Mouse (Mus musculus) cerebellum, adult 2 months (tissue): ENCODE results near the gene Acyp2. TPM values are rescaled to one million over a fixed set of nuclear protein-coding genes. Genes with fewer than 3 reads are reported as not detected.

ENCODE experiments used
- DNase-seq, 2 experiments: peaks; one replicate each; pipeline ENCODE4 v3.0.0; 2021
- H3K27ac ChIP-seq: fragments of 200-500 bp; 2 replicates; pipeline ENCODE4 v1.5.1; 2012; ENCODE audit warnings: low read length, control low read depth, inconsistent platforms; ENCODE audit not compliant: insufficient read depth
- H3K27me3 ChIP-seq: fragments of 200-500 bp; 2 replicates; pipeline ENCODE4 v1.6.1; 2012; ENCODE audit warnings: inconsistent platforms, mild to moderate bottlenecking, low read length, moderate library complexity; ENCODE audit not compliant: control insufficient read depth, insufficient read depth
- H3K4me1 ChIP-seq: fragments of 200-500 bp; 2 replicates; pipeline ENCODE4 v1.6.1; 2011; ENCODE audit warnings: low read length; ENCODE audit not compliant: control insufficient read depth, insufficient read depth
- H3K4me3 ChIP-seq: fragments of 200-500 bp; replicated peaks from 2 replicates; pipeline ENCODE3; 2011; ENCODE audit warnings: mild to moderate bottlenecking, low read depth, low read length, control low read depth; ENCODE audit not compliant: insufficient read depth
- CTCF ChIP-seq: fragments of 200-500 bp; IDR thresholded peaks from 2 replicates; pipeline ENCODE4 v1.5.1; 2011; ENCODE audit warnings: low read depth, mild to moderate bottlenecking, control low read depth, low read length, moderate library complexity, borderline replicate concordance; ENCODE audit not compliant: insufficient read depth
- POLR2A ChIP-seq: fragments of 200-500 bp; IDR thresholded peaks from 2 replicates; pipeline ENCODE4 v1.6.1; 2011; ENCODE audit warnings: low read length, control low read depth, borderline replicate concordance; ENCODE audit not compliant: insufficient read depth
- WGBS: fragments of 180-500 bp; shearing (Covaris S2); methylation state at CpG from one replicate; pipeline ENCODE4 v1.1.7; 2018; 5-methylcytosine and 5-hydroxymethylcytosine counted together
- polyA plus RNA-seq: library from polyadenylated mRNA; depleted of rRNA; stranded (reverse); fragments of >200 nt; gene quantifications from 2 replicates; pipeline ENCODE4 v1.2.3, GENCODE M21; 2012

Gene Acyp2
- polyA plus RNA-seq, 1 experiment: 75.2 TPM

DNA sequence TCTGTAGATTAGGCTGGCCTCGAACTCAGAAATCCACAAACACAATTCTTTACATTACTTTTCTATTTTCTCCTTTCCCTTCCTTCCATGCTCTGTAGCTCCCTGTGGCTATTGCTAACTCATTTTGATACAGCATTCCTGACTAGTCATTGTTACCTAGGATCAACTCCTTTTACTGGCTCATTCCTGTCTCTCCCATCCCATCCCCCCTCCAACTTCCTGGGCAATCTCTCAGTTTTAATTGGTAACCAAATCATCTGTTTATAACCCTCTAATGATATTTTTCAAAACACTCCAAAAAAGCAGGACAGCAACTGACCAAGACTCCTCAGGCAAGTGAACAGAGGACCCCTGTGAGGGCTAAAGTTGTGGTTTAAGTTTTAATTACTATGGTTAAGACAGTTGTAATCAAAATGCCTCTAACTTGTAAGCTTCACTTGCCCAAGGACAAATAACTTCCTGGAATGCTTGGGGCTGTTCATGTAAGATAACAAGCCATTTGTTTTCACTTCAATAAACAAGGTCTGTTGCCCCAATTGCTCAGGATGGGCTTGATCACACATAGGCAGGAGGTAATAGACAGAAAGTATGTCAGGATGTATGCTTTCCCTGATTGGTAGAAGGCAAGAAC, 35.4 kb downstream of the Acyp2 start:
- no peak for TF ChIP-seq CTCF
- no peak for TF ChIP-seq POLR2A

DNA sequence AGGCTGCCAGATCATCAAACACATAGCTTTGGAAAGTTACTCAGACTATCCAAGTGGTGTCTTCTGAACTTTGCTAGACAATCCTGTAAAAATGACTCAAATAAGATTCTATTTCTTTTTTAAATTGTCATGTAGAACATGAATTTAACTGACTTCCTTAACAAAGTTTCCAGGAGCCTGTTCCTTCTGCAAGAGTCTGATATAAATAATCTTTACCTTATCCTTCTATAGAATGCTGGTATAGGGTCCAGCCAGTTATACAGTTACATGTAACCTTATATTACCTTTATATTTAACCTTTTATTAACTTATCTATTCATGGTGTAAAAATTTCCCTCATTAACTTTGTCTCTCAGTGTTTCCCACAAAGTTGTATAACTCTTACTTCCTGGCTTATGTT, 36.7 kb downstream of the Acyp2 start:
- no peak for DNase-seq
- no peaks in the 10 kb centered on the region for H3K4me1 ChIP-seq
- H3K27me3 ChIP-seq: no peaks in the 10 kb centered on the region
- H3K4me3 ChIP-seq: no peak overlapping the region
- no peak overlapping the region for H3K27ac ChIP-seq
- TF ChIP-seq CTCF (no peak), POLR2A (no peak)

More for the DNA sequence above, 35.4 kb downstream of the Acyp2 start:
- DNase-seq: no peak
- Histone ChIP-seq H3K27ac (no peak overlapping the region), H3K27me3 (no peaks in the 10 kb centered on the region), H3K4me1 (no peaks in the 10 kb centered on the region), H3K4me3 (no peak overlapping the region)
- WGBS: 89% methylated on average over 1 of the region's 1 CpGs

DNA sequence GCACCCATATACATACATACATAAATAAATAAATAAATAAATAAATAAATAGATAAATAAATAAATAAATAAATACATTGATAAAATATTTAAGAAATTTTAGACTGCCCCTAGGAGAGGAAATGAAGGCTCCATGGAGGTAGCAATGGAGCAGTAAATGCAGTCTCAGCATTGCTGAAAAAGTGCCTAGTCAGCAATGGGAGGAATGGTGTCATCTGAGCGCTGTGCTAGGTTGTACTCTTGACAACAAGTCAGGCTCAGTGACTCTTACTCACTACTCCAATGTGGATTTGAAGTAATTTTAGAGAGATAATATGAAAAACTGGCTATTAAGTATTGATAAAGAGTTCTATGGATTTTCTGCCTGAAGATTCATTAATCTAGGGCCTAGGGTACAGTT, 40.1 kb downstream of the Acyp2 start:
- Histone ChIP-seq H3K27ac (no peak overlapping the region), H3K27me3 (no peaks in the 10 kb centered on the region), H3K4me3 (no peak overlapping the region), H3K4me1 (no peaks in the 10 kb centered on the region)
- WGBS: 100% methylated on average over 1 of the region's 1 CpGs
- DNase-seq: no peak
- TF ChIP-seq CTCF (no peak), POLR2A (no peak)

DNA sequence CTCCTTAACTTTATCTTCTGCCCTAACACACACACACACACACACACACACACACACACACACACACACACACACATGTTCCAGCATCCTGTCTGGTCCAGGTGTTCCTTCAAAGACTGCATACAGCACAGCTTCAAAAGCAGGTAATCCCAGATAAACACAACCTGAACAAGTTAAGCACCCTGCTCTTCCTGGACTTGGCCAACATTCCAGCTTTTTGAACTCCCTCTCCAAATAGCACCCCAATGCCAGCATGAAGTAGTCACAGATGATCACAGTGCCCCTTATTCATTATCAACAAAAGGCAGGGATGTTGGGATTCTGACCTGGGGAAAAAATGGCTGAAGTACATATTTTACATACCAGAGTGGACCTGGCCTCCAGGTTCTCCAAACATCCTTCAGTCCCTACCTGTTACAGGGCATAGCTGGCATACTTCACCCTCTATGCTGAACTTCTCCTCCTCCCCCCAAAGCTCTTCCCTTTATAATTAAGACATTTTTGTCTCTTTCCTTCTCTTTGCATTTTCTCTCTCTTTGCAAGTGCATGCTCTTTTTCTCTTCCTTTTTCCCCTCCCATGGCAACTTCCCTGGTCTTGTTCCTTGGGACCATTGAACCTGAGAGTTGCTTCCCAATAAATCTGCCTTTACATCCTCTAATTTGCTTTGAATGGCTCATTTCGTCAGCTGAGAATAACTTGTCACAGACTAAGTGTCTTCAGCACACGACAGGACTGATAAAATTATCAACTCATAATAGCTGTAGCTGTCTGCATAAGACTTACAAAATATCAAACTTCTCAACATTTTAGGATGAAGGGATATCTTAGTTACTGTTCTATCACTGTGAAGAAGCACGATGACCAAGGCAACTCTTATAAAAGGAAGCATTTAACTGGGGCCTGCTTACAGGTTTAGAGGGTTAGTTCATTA, 41.5 kb downstream of the Acyp2 start:
- DNase-seq: no peak
- H3K27me3 ChIP-seq: no peaks in the 10 kb centered on the region
- TF ChIP-seq CTCF (no peak), POLR2A (no peak)
- H3K27ac ChIP-seq: no peak overlapping the region
- 77% methylated on average over 3 of the region's 3 CpGs for WGBS
- H3K4me1 ChIP-seq: no peaks in the 10 kb centered on the region
- H3K4me3 ChIP-seq: no peak overlapping the region

DNA sequence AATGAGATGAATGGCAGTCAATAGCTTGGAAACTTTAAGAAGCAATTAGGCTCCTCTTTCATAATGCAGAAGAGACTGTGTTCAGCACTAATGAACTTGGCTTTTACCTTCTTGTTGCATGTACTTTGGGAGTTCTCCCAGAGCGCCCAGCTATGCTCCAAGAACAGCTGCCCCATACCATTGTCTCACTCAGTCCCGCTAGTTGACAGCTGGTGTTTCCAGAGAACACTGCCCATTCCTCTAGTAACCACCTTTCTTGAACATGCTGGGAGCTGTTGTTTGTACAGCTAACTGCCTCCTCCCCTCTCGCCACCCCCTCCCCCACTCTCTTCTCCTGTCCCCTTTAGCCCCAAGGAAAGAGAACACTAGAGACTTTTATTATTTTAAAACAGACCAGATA, 52.1 kb downstream of the Acyp2 start:
- Histone ChIP-seq H3K27me3 (no peaks in the 10 kb centered on the region), H3K4me1 (no peaks in the 10 kb centered on the region), H3K27ac (no peak overlapping the region), H3K4me3 (no peak overlapping the region)
- TF ChIP-seq CTCF (no peak), POLR2A (no peak)
- DNase-seq: no peak
- 88% methylated on average over 3 of the region's 3 CpGs for WGBS

DNA sequence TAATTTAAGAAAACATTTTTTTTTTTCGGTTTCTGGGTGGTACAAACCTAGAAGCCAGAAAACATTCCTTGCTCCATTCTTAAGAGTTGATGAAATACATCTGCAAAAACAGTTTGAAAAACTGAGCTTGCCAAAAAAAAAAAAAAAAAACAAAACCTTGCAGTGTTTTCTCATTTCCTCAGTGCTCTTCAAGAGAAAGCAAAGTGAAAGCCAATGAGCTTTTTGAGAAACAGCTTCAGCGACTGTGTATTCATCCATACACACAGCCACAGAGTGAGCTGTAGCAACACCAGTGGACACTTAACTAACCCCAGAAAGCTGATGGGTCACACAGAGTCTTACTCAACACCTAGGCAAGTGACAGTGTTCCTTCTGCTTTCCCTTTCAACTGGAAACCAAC, 69.4 kb downstream of the Acyp2 start:
- Histone ChIP-seq H3K27me3 (no peaks in the 10 kb centered on the region), H3K4me1 (no peaks in the 10 kb centered on the region), H3K4me3 (no peak overlapping the region), H3K27ac (no peak overlapping the region)
- no peak for DNase-seq
- TF ChIP-seq POLR2A (no peak), CTCF (no peak)
- 82% methylated on average over 2 of the region's 2 CpGs for WGBS

DNA sequence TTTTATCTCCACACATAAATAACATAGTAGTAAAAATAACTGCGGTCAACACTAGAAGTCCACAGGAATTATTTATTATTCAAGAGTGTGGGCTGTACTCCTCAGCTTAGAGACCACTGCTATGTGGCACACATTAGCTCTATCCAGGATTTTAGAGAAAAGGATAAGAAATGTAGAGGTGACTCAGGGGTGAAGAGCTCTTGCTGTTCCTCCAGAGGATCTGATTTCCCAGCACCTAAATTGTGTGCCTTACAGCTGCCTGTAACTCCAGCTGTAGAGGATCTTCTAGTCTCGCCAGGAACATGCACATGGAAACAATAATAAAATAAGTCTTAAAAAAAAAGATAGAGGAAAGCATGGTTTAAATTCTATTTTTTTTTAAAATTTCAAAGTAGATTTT, 70.5 kb downstream of the Acyp2 start:
- 96% methylated on average over 2 of the region's 2 CpGs for WGBS
- no peaks in the 10 kb centered on the region for H3K4me1 ChIP-seq
- H3K27me3 ChIP-seq: no peaks in the 10 kb centered on the region
- no peak overlapping the region for H3K4me3 ChIP-seq
- DNase-seq: no peak
- TF ChIP-seq CTCF: no peak
- no peak for TF ChIP-seq POLR2A
- no peak overlapping the region for H3K27ac ChIP-seq

DNA sequence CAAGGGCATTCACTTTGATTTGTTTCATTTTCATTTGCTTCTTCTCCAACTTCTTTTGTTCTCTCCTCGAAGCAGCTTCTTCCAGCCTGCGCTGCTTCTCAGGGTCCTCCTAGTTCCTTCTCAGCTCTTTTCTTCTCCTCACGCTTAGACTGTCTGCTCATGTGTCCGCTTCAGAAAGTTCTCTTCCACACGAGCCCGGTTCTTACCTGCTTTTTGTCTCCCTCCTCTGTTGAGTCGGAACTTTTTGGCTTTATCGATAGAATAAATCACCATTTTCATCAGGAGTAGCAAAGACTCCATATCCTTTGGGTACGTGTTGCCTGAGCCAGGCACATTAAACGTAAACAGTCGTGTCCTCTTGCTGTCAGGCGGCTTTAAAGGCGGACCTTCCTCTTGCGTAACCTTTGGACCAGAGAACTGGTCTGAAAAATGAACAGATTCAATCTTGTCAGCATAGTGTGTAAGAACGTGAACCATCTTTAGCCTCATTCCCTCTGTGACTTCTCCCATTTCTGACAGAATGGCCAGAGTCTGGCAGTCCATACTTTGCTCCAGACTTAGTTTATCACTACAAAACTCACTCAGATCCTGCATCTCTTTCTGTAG, 76.5 kb downstream of the Acyp2 start:
- no peak for TF ChIP-seq CTCF
- no peak overlapping the region for H3K4me3 ChIP-seq
- H3K27me3 ChIP-seq: no peaks in the 10 kb centered on the region
- no peaks in the 10 kb centered on the region for H3K4me1 ChIP-seq
- 93% methylated on average over 15 of the region's 15 CpGs for WGBS
- no peak for DNase-seq
- H3K27ac ChIP-seq: no peak overlapping the region
